Mouse (Mus musculus) heart, embryonic 15.5 days (tissue): ENCODE data around the gene Rgs3. TPM values are rescaled to one million over a fixed set of nuclear protein-coding genes. Genes with fewer than 3 reads are reported as not detected.

Experiments used
- ATAC-seq: fragments of 200-750 bp; cut with Nextera tagmentation; replicated peaks from 2 replicates; pipeline ENCODE4 v1.8.0; 2017; ENCODE audit warnings: low read depth, moderate TSS enrichment; ENCODE audit not compliant: insufficient number of reproducible peaks, insufficient read depth, low FRiP score
- H3K27ac ChIP-seq: fragments of 300-500 bp; sonication (generic); 2 replicates; pipeline ENCODE4 v1.5.1; 2015; ENCODE audit warnings: mild to moderate bottlenecking, inconsistent platforms
- H3K27me3 ChIP-seq: fragments of 300-500 bp; sonication (generic); 2 replicates; pipeline ENCODE4 v1.6.1; 2015; ENCODE audit warnings: inconsistent platforms
- H3K36me3 ChIP-seq: fragments of 300-500 bp; sonication (generic); 2 replicates; pipeline ENCODE4 v1.6.1; 2015; ENCODE audit warnings: mild to moderate bottlenecking, inconsistent platforms
- H3K4me1 ChIP-seq: fragments of 300-500 bp; sonication (generic); replicated peaks from 2 replicates; pipeline ENCODE4 v1.6.1; 2015; ENCODE audit warnings: inconsistent platforms
- H3K4me2 ChIP-seq: fragments of 300-500 bp; sonication (generic); 2 replicates; pipeline ENCODE4 v1.6.1; 2015; ENCODE audit warnings: inconsistent platforms, mild to moderate bottlenecking, moderate library complexity
- H3K4me3 ChIP-seq: fragments of 300-500 bp; sonication (generic); 2 replicates; pipeline ENCODE4 v1.5.1; 2015; ENCODE audit warnings: mild to moderate bottlenecking, inconsistent platforms
- H3K9ac ChIP-seq: fragments of 300-500 bp; sonication (generic); 2 replicates; pipeline ENCODE4 v1.6.1; 2015; ENCODE audit warnings: mild to moderate bottlenecking, inconsistent platforms
- H3K9me3 ChIP-seq: fragments of 300-500 bp; sonication (generic); replicated peaks from 2 replicates; pipeline ENCODE4 v1.6.1; 2016; ENCODE audit warnings: inconsistent platforms
- WGBS: fragments of 180-500 bp; shearing (Covaris S2); methylation state at CpG from one replicate; pipeline ENCODE4 v1.1.7; 2015; ENCODE audit warnings: mixed read lengths; 5-methylcytosine and 5-hydroxymethylcytosine counted together
- polyA plus RNA-seq: library from polyadenylated mRNA; unstranded; fragments of >200 nt; fragmentation: Nextera tagmentation; extraction: Ambion mirVana; gene quantifications from 2 replicates; pipeline ENCODE4 v1.2.1, GENCODE M21; 2015

Gene Rgs3
- polyA plus RNA-seq, 1 experiment from 2014 or later = 56.9 TPM

DNA sequence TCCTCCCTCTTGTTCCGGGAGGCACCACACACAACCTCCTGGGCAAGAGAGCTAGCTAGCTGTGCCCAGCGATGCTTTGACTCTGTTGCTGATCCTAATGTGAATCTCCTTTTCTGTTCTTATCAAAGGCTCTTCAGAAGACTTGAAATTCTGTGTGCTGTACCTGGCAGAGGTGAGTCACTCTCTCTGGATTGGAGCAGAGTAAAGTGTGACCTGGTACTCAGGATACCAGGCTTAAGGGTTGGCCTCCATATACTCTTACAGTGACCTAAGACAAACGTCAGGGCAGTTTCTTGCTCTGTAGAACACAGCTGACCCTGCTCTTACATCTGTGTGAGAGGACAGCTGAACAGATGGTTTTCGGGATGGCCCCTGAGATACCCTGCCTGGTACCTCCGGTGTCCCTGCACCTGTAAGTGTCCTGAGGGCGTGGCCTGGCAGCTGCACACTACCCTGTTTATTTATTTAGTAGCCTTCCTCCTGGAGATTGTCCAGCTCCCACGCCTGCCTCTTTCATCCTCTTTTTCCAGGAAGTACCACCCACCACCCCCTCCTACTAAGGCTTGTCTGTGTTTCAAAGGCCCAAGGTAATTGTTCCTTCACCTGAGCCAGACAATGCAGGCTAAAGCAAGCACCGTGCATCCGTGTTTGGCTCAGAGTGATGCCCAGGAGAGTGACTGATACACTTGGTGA lies 87.1 kb downstream of the Rgs3 start:
- Histone ChIP-seq H3K9me3 (no peaks in the 10 kb centered on the region), H3K4me2 (no peak overlapping the region), H3K27ac (no peak overlapping the region), H3K27me3 (peaks cover 17% of the 10 kb centered on the region; the same call in 1 of the 2 replicates), H3K9ac (no peak overlapping the region), H3K36me3 (no peaks in the 10 kb centered on the region; the same call in 1 of the 2 replicates), H3K4me3 (no peak overlapping the region), H3K4me1 (peaks cover 30% of the 10 kb centered on the region)
- WGBS = 68% methylated on average over 9 of the region's 9 CpGs
- ATAC-seq = no peak

DNA sequence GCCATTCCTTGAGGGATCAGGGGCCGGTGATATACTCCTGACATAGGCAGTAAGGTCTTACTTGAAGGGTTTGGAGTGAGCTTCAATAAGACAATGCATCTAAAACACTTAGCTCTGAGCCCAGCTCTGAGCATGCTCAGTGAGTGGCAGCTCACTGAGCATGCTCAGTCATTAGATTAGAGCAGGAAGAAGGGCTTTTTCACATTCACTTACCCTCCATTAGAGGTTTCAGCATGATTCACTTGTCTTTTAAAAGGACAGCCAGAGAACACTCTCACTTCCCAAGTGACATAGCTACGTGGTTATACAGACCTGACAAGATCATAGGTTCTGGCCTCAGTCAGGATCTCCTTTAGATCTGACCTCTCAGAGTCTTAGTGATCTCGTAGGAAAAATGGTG lies 89.2 kb downstream of the Rgs3 start:
- H3K27ac ChIP-seq = no peak overlapping the region
- 78% methylated on average over 3 of the region's 3 CpGs for WGBS
- H3K36me3 ChIP-seq = no peaks in the 10 kb centered on the region; the same call in 1 of the 2 replicates
- H3K9ac ChIP-seq = no peak overlapping the region
- H3K4me1 ChIP-seq = peaks cover 16% of the 10 kb centered on the region
- no peak for ATAC-seq
- peaks cover 22% of the 10 kb centered on the region; the same call in 1 of the 2 replicates for H3K27me3 ChIP-seq
- H3K4me3 ChIP-seq = no peak overlapping the region
- no peak overlapping the region for H3K4me2 ChIP-seq
- no peaks in the 10 kb centered on the region for H3K9me3 ChIP-seq

DNA sequence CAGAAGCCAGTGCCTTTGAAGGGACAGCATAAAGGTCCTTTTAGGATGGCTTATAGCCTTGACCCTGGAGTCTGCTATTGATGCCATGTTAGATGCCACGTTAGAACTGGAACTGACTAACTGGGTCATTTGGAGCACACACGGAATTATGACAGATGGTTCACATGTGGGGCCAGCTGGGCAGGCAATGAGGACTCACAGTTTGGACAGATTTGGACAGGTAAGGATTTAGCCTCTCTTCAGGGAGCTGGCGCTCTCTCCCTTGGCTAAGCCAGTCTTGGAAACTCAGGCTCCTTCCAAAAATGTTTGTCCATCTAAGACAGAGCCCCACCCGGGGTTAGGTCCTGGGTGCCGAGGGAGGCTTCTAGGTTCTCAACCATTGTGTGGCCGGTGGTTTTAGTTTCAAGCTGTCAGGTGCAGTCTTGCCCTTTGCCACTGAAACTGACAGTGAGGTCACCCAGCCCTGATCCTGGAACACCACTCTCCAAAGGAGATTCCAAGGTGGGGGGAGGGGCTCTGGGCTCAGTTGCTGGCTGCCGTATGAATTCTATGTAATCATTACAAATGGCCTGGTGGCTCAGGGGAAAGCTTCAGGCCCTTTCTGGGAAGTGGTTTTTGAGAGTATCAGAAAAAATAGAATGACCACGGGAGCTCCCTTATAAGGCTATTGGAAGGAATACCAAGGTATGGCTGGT lies 90.0 kb downstream of the Rgs3 start:
- Histone ChIP-seq H3K27me3 (peaks cover 22% of the 10 kb centered on the region; the same call in 1 of the 2 replicates), H3K27ac (no peak overlapping the region), H3K9me3 (no peaks in the 10 kb centered on the region), H3K36me3 (no peaks in the 10 kb centered on the region; the same call in 1 of the 2 replicates), H3K4me1 (peaks cover 8% of the 10 kb centered on the region), H3K4me3 (no peak overlapping the region), H3K4me2 (no peak overlapping the region), H3K9ac (no peak overlapping the region)
- no peak for ATAC-seq
- WGBS = 72% methylated on average over 8 of the region's 8 CpGs

DNA sequence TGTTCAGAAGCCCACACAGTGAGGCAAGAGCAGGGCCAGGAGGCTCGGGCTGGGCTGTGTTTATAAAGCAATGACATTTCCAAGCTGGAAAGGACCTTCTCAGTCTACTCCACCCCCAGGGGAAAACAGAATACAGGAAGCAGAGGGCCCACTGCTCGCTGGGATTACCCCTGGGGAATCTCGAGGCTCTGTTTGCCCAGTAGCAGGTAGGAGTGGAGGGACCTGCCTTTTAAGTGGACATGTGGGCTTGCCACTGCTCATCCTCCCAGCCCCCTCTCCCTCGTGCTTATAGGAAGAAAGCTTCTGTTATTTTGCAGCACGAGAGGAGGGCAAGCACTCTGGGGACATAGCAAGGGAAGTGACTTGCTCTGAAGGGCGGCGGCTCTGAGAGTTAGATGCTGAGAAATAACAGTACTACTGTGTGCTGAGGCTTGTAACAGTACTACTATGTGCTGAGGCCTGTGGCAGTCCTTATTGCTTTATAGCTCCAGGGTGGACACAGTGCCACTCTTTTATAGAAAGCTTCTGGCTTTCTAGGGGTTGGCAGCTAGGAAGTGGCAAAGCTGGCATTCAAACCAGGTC lies 91.6 kb downstream of the Rgs3 start:
- no peaks in the 10 kb centered on the region for H3K9me3 ChIP-seq
- no peak overlapping the region for H3K27ac ChIP-seq
- H3K27me3 ChIP-seq = peaks cover 22% of the 10 kb centered on the region
- H3K9ac ChIP-seq = no peak overlapping the region
- no peak overlapping the region for H3K4me2 ChIP-seq
- 57% methylated on average over 7 of the region's 7 CpGs for WGBS
- no peak overlapping the region for H3K4me3 ChIP-seq
- ATAC-seq = no peak
- H3K4me1 ChIP-seq = no peaks in the 10 kb centered on the region
- H3K36me3 ChIP-seq = no peaks in the 10 kb centered on the region; the same call in 1 of the 2 replicates

DNA sequence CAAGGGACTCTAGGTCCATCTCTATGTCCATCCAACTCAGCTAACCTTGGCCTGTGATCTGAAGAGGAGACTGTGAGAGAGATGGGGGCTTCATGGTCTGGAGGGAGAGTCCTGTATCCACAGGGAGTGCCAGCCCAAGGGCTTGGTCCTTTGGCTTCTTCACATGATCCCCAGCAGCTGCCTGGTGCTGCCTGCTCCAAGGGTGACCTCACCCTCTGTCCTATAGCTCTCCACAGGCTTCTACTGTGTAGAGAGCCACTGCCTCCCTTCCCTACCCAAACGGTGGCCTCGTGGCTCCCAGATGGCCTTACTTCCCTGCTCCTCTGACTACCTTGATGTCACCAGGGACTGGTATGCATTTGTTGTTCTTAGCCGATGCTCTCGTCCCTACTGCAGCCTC lies 92.6 kb downstream of the Rgs3 start:
- no peak; the same call in 1 of the 2 replicates for ATAC-seq
- Histone ChIP-seq H3K4me2 (no peak overlapping the region), H3K9me3 (no peaks in the 10 kb centered on the region), H3K4me1 (no peaks in the 10 kb centered on the region), H3K27ac (no peak overlapping the region), H3K4me3 (no peak overlapping the region), H3K27me3 (peaks cover 22% of the 10 kb centered on the region), H3K36me3 (no peaks in the 10 kb centered on the region; the same call in 1 of the 2 replicates), H3K9ac (no peak overlapping the region)
- 29% methylated on average over 4 of the region's 4 CpGs for WGBS

DNA sequence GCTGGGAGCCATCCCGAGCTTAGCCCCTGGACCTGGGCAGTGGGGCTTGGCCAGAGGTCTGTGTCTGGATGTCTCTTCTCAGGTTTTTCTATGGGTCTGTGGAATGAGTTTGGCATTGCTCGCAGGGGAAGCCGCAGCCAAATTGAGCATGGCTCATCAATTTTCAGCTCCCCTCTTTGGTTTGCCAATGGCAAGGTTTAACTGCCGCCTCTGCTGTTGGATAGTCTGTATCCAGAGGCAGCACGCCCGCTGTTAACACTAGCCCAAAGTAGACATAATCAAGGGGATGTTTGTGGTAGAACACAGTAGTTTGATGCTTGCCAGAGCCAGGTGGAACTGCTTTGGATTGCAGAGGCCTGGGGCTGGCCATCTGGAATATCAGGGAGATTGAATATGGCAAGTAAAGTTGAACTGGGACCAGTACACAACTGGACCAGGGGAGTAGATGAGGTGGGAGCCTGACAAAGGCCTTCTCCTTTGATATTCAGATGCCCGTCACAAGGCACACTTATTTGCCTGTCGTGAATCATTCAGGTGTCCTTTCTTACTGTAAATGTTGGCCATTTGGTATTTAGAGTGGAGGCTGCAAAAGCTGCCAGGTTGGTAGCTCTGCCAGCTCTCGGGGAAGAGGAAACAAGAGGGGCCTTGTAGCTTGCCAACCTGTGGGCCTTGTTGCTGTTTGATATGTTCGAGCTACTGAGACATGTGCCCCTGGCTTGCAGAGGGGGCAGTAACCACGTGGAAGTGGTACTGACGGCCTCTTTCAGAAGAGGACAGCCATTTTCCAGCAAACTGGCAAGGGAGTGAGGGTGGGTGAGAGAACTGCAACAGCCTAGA lies 93.5 kb downstream of the Rgs3 start:
- ATAC-seq = no peak
- Histone ChIP-seq H3K9ac (no peak overlapping the region), H3K4me3 (no peak overlapping the region), H3K9me3 (no peaks in the 10 kb centered on the region), H3K36me3 (no peaks in the 10 kb centered on the region; the same call in 1 of the 2 replicates), H3K4me1 (no peaks in the 10 kb centered on the region), H3K27me3 (peaks cover 22% of the 10 kb centered on the region), H3K27ac (no peak overlapping the region), H3K4me2 (no peak overlapping the region)
- WGBS = 84% methylated on average over 12 of the region's 12 CpGs

DNA sequence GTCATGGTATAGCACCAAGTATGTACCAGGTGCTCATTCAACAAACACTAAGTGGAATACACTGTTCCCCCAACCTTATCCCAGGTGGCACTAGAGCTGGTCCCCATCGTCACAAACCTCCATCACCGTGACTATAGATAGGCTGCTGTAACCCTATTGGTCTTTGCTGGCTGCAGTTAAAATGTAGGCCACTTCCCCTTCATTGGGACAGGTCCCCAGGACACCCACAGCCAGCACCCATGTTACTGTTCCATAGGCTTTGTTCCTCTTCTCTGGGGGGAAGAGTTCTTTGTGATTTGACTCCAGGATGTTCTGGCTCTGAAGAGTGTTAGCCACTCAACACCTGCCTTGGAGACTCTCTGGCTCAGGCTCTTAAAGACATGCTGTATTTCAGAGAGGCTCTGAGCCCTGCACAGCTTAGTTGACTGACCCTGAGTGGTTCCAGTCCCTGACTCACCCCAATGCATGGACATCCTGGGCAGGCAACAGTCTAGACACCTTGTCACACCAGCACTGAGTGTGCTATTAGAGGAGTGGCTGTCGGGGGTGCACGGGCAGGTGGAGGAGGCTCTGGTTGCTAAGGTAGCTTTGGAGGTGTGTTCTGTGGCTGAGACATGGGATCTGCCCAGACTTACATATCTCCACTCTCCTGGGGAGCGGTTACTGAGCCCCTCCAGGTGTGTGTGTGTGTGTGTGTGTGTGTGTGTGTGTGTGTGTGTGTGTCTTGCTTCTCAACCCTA lies 94.4 kb downstream of the Rgs3 start:
- no peaks in the 10 kb centered on the region for H3K9me3 ChIP-seq
- no peak overlapping the region for H3K9ac ChIP-seq
- no peak overlapping the region for H3K27ac ChIP-seq
- H3K4me1 ChIP-seq = no peaks in the 10 kb centered on the region
- H3K4me2 ChIP-seq = no peak overlapping the region
- no peak overlapping the region for H3K4me3 ChIP-seq
- ATAC-seq = no peak
- H3K27me3 ChIP-seq = peaks cover 19% of the 10 kb centered on the region
- H3K36me3 ChIP-seq = no peaks in the 10 kb centered on the region; the same call in 1 of the 2 replicates
- WGBS = 84% methylated on average over 5 of the region's 5 CpGs

DNA sequence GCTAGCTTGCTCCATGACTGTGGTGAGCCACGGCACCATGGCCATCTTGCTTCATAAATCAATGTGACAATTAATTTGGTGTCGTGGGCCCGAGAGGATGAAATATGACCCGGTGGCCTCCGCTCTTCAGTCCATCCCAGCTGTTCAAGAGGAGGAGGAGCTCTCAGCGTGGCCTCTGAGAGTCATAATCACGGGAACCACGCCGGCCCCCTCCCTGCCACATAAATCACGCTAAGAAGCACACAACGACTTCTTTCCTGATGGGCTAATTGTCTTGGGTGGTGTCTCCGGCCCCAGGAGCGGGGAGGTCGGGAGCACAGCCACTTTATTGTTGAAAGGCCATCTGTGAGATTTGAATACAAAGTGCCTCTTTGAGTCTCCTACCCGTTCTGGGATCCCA lies 99.6 kb downstream of the Rgs3 start:
- WGBS = 64% methylated on average over 15 of the region's 15 CpGs
- peaks cover 47% of the 10 kb centered on the region for H3K4me1 ChIP-seq

DNA sequence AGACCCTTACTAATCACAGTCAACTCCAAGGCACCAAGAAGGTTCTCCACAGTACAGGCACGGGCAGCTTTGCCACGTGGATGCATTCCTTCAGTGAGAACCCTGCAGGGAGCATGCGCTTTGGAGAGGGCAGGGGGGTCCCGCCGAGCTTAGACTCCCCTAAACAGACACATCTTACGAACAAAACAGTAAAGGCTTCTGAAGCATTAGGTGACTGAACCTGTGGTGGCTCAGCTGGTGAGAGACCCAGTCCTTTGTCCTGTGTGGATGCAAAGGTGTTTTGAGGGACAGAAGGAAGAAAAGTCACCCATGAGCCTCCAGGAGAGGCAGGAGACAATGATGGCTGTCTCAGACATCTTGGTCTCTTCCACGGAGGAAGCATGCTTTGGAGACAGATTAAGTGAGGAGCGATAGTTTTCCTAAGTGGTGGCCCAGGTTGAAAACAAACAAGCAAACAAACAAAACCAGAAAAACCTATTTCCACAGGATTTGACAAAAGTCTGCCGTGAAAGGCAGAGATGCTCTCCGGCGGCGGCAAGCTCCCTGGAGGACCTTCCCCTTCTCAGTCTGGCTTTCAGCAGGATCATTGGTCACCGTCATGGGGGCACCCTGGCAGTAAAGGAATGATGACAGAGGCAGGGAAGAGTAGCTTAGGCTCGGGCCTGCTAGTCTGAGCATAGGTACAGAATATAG lies 100.4 kb downstream of the Rgs3 start:
- no peaks in the 10 kb centered on the region for H3K9me3 ChIP-seq
- no peak for ATAC-seq
- no peak overlapping the region for H3K4me3 ChIP-seq
- peak overlapping the region; percentile 78 for H3K27ac ChIP-seq
- 31% methylated on average over 14 of the region's 14 CpGs for WGBS
- no peaks in the 10 kb centered on the region for H3K36me3 ChIP-seq
- no peaks in the 10 kb centered on the region; the same call in 1 of the 2 replicates for H3K27me3 ChIP-seq
- H3K4me2 ChIP-seq = peak overlapping the region; percentile 36
- peaks cover 47% of the 10 kb centered on the region for H3K4me1 ChIP-seq
- H3K9ac ChIP-seq = 0 out of 2 replicates have a peak overlapping the region, but pooled peaks have one; percentile 8

More for the DNA sequence above, 99.6 kb downstream of the Rgs3 start:
- H3K4me2 ChIP-seq = no peak overlapping the region
- H3K4me3 ChIP-seq = no peak overlapping the region
- no peaks in the 10 kb centered on the region for H3K36me3 ChIP-seq
- H3K27me3 ChIP-seq = no peaks in the 10 kb centered on the region; the same call in 1 of the 2 replicates
- H3K9me3 ChIP-seq = no peaks in the 10 kb centered on the region
- H3K9ac ChIP-seq = no peak overlapping the region
- no peak overlapping the region for H3K27ac ChIP-seq
- ATAC-seq = no peak

DNA sequence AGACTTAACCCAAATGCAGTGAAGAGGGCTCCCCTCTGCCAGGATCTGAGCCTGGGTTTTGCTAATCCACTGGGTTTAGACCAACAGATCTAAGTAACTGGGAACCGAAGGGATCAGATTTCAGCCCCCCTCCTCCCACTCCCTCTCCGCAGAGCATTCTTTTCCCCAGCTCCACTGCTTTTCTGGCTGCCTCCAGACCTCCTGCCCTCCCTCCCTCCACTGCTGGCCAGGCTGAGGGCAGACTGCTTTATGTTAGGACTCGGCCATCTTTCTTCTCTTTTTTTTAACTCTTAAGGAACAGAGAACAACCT lies 100.9 kb downstream of the Rgs3 start:
- H3K4me2 ChIP-seq = peak overlapping the region; percentile 36
- 0 out of 2 replicates have a peak overlapping the region, but pooled peaks have one; percentile 8 for H3K9ac ChIP-seq
- no peak overlapping the region for H3K4me3 ChIP-seq
- H3K27ac ChIP-seq = peak overlapping the region; percentile 78
- peaks cover 47% of the 10 kb centered on the region for H3K4me1 ChIP-seq
- peak; percentile 56 for ATAC-seq
- H3K27me3 ChIP-seq = no peaks in the 10 kb centered on the region; the same call in 1 of the 2 replicates
- no peaks in the 10 kb centered on the region for H3K9me3 ChIP-seq
- WGBS = 9% methylated on average over 3 of the region's 3 CpGs
- no peaks in the 10 kb centered on the region for H3K36me3 ChIP-seq
